Mouse (Mus musculus) MEL (cell line): ENCODE measurements around the gene Kiss1r. TPM values are rescaled to one million over a fixed set of nuclear protein-coding genes. Genes with fewer than 3 reads are reported as not detected.

Source experiments
- DNase-seq: peaks from one replicate; pipeline ENCODE4 v3.0.0; 2011; ENCODE audit warnings: low read depth, low spot score
- H3K27ac ChIP-seq: 2 replicates; pipeline ENCODE4 v1.5.1; 2012; ENCODE audit warnings: low read depth, mild to moderate bottlenecking, control low read depth, low read length, moderate library complexity; ENCODE audit not compliant: control insufficient read depth
- H3K27me3 ChIP-seq, 2 experiments: fragments of 150-350 bp in 1 of 2; sonication (generic) in 1 of 2; 2 replicates each; pipeline ENCODE4 v1.6.1; 2012; ENCODE audit warnings: low read length in 2 of 2, mild to moderate bottlenecking in 2 of 2, improper control_type of control experiment in 1 of 2, moderate library complexity in 1 of 2; ENCODE audit not compliant: insufficient read depth in 2 of 2, control insufficient read depth in 1 of 2
- H3K36me3 ChIP-seq, 2 experiments: 2 replicates each; pipeline ENCODE4 v1.6.1; 2012 to 2014; ENCODE audit warnings: low read length in 2 of 2, improper control_type of control experiment in 1 of 2, inconsistent platforms in 1 of 2, mild to moderate bottlenecking in 1 of 2; ENCODE audit not compliant: insufficient read depth in 2 of 2, control insufficient read depth in 1 of 2
- H3K4me1 ChIP-seq, 2 experiments: fragments of 150-350 bp in 1 of 2; sonication (generic) in 1 of 2; 2 replicates each; pipeline ENCODE4 v1.6.1; 2012; ENCODE audit warnings: low read length in 2 of 2, improper control_type of control experiment in 1 of 2, mild to moderate bottlenecking in 1 of 2; ENCODE audit not compliant: insufficient read depth in 2 of 2, control insufficient read depth in 1 of 2
- H3K4me3 ChIP-seq, 2 experiments: fragments of 150-350 bp in 1 of 2; sonication (generic) in 1 of 2; 2 replicates each; pipeline ENCODE4 v1.5.1; 2012; ENCODE audit warnings: low read depth in 2 of 2, low read length in 2 of 2, mild to moderate bottlenecking in 2 of 2, moderate library complexity in 2 of 2, control low read depth in 1 of 2, improper control_type of control experiment in 1 of 2; ENCODE audit not compliant: control insufficient read depth in 1 of 2, insufficient read depth in 1 of 2
- H3K79me2 ChIP-seq: 2 replicates; pipeline ENCODE4 v1.6.1; 2012; ENCODE audit warnings: mild to moderate bottlenecking, low read length, moderate library complexity; ENCODE audit not compliant: control insufficient read depth, poor library complexity, insufficient read depth
- H3K9ac ChIP-seq: 2 replicates; pipeline ENCODE4 v1.6.1; 2012; ENCODE audit warnings: low read depth, mild to moderate bottlenecking, control low read depth, low read length, moderate library complexity; ENCODE audit not compliant: control insufficient read depth, poor library complexity, severe bottlenecking
- H3K9me3 ChIP-seq: fragments of 150-350 bp; sonication (generic); replicated peaks from 2 replicates; pipeline ENCODE4 v1.6.1; 2012; ENCODE audit warnings: mild to moderate bottlenecking, low read length, improper control_type of control experiment, moderate library complexity; ENCODE audit not compliant: insufficient read depth
- CHD1 ChIP-seq: IDR thresholded peaks from 2 replicates; pipeline ENCODE4 v1.6.1; 2012; ENCODE audit warnings: low read depth, mild to moderate bottlenecking, inconsistent platforms, low read length, improper control_type of control experiment
- CHD2 ChIP-seq: IDR thresholded peaks from 2 replicates; pipeline ENCODE4 v1.6.1; 2011; ENCODE audit warnings: low read length, improper control_type of control experiment
- CTCF ChIP-seq, 3 experiments: IDR thresholded peaks in 2 of 3; conservative IDR thresholded peaks in 1 of 3; 2 replicates each; pipeline ENCODE4 v1.5.1; 2011 to 2012; ENCODE audit warnings: low read length in 3 of 3, low read depth in 2 of 3, mild to moderate bottlenecking in 2 of 3, improper control_type of control experiment in 1 of 3, inconsistent platforms in 1 of 3, mixed read lengths in 1 of 3, moderate library complexity in 1 of 3; ENCODE audit not compliant: control insufficient read depth in 1 of 3, insufficient read depth in 1 of 3, poor library complexity in 1 of 3, severe bottlenecking in 1 of 3
- E2F4 ChIP-seq: IDR thresholded peaks from 2 replicates; pipeline ENCODE4 v1.6.1; 2011; ENCODE audit warnings: low read depth, low read length, improper control_type of control experiment, borderline replicate concordance
- ELF1 ChIP-seq: IDR thresholded peaks from 2 replicates; pipeline ENCODE4 v1.6.1; 2014; ENCODE audit warnings: low read depth, mild to moderate bottlenecking, inconsistent platforms, low read length, improper control_type of control experiment, moderate library complexity
- EP300 ChIP-seq, 2 experiments: IDR thresholded peaks; 2 replicates each; pipeline ENCODE4 v1.6.1; 2011; ENCODE audit warnings: improper control_type of control experiment in 2 of 2, low read length in 2 of 2, low read depth in 1 of 2, mild to moderate bottlenecking in 1 of 2
- ETS1 ChIP-seq: IDR thresholded peaks from 2 replicates; pipeline ENCODE4 v1.6.1; 2012; ENCODE audit warnings: low read depth, mild to moderate bottlenecking, inconsistent platforms, low read length, improper control_type of control experiment, moderate library complexity
- GATA1 ChIP-seq: IDR thresholded peaks from 2 replicates; pipeline ENCODE4 v1.6.1; 2011; ENCODE audit warnings: low read depth, low read length, improper control_type of control experiment
- JUND ChIP-seq: IDR thresholded peaks from 2 replicates; pipeline ENCODE4 v1.6.1; 2011; ENCODE audit warnings: low read depth, mild to moderate bottlenecking, improper control_type of control experiment, low read length
- KAT2A ChIP-seq: conservative IDR thresholded peaks from 2 replicates; pipeline ENCODE4 v1.6.1; 2012; ENCODE audit warnings: low read depth, low read length, improper control_type of control experiment, inconsistent platforms
- MAFK ChIP-seq: IDR thresholded peaks from 2 replicates; pipeline ENCODE4 v1.6.1; 2011; ENCODE audit warnings: low read depth, mild to moderate bottlenecking, low read length, improper control_type of control experiment, borderline replicate concordance
- MAZ ChIP-seq: IDR thresholded peaks from 2 replicates; pipeline ENCODE4 v1.6.1; 2012; ENCODE audit warnings: low read depth, mild to moderate bottlenecking, inconsistent platforms, low read length, improper control_type of control experiment
- MXI1 ChIP-seq: IDR thresholded peaks from 2 replicates; pipeline ENCODE4 v1.6.1; 2011; ENCODE audit warnings: mild to moderate bottlenecking, low read depth, low read length, improper control_type of control experiment
- MYB ChIP-seq: IDR thresholded peaks from 2 replicates; pipeline ENCODE4 v1.6.1; 2011; ENCODE audit warnings: mild to moderate bottlenecking, low read depth, low read length, improper control_type of control experiment
- POLR2AphosphoS2 ChIP-seq: IDR thresholded peaks from 2 replicates; pipeline ENCODE4 v1.6.1; 2011; ENCODE audit warnings: low read length, improper control_type of control experiment
- POLR2AphosphoS5 ChIP-seq: IDR thresholded peaks from 2 replicates; pipeline ENCODE4 v1.6.1; 2012; ENCODE audit warnings: low read depth, borderline replicate concordance, mild to moderate bottlenecking, inconsistent platforms, low read length, moderate library complexity, mixed read lengths
- RAD21 ChIP-seq: IDR thresholded peaks from 2 replicates; pipeline ENCODE4 v1.6.1; 2011; ENCODE audit warnings: mild to moderate bottlenecking, low read depth, low read length, improper control_type of control experiment
- RCOR1 ChIP-seq: IDR thresholded peaks from 2 replicates; pipeline ENCODE4 v1.6.1; 2012; ENCODE audit warnings: low read depth, mild to moderate bottlenecking, inconsistent platforms, low read length, improper control_type of control experiment
- SIN3A ChIP-seq: IDR thresholded peaks from 2 replicates; pipeline ENCODE4 v1.6.1; 2012; ENCODE audit warnings: low read length, improper control_type of control experiment, inconsistent platforms
- TAL1 ChIP-seq: IDR thresholded peaks from 2 replicates; pipeline ENCODE4 v1.6.1; 2012; ENCODE audit warnings: mild to moderate bottlenecking, inconsistent platforms, low read length, moderate library complexity, mixed read lengths
- TCF12 ChIP-seq: IDR thresholded peaks from 2 replicates; pipeline ENCODE4 v1.6.1; 2014; ENCODE audit warnings: low read depth, mild to moderate bottlenecking, inconsistent platforms, low read length, improper control_type of control experiment, moderate library complexity
- UBTF ChIP-seq: IDR thresholded peaks from 2 replicates; pipeline ENCODE4 v1.6.1; 2012; ENCODE audit warnings: low read depth, mild to moderate bottlenecking, inconsistent platforms, low read length, improper control_type of control experiment, moderate library complexity, borderline replicate concordance; ENCODE audit not compliant: insufficient read depth
- USF1 ChIP-seq: IDR thresholded peaks from 2 replicates; pipeline ENCODE4 v1.6.1; 2014; ENCODE audit warnings: low read depth, mild to moderate bottlenecking, inconsistent platforms, low read length, improper control_type of control experiment, moderate library complexity
- USF2 ChIP-seq, 2 experiments: IDR thresholded peaks; 2 replicates each; pipeline ENCODE4 v1.6.1; 2011 to 2012; ENCODE audit warnings: improper control_type of control experiment in 2 of 2, low read length in 2 of 2, borderline replicate concordance in 1 of 2, inconsistent platforms in 1 of 2, low read depth in 1 of 2, mild to moderate bottlenecking in 1 of 2; ENCODE audit not compliant: insufficient read depth in 1 of 2
- ZKSCAN1 ChIP-seq: IDR thresholded peaks from 2 replicates; pipeline ENCODE4 v1.6.1; 2012; ENCODE audit warnings: low read depth, mild to moderate bottlenecking, inconsistent platforms, low read length, improper control_type of control experiment, moderate library complexity
- ZNF384 ChIP-seq: IDR thresholded peaks from 2 replicates; pipeline ENCODE4 v1.6.1; 2012; ENCODE audit warnings: low read depth, mild to moderate bottlenecking, inconsistent platforms, low read length, improper control_type of control experiment
- polyA plus RNA-seq, 2 experiments: library from polyadenylated mRNA; stranded (reverse) in 1 of 2; unstranded in 1 of 2; fragments of >175 nt in 1 of 2; fragments of >200 nt in 1 of 2; gene quantifications; 2 replicates each; pipeline versions ENCODE4 v1.2.1 to v1.2.4; 2012; ENCODE audit warnings: low replicate concordance in 2 of 2, low read depth in 1 of 2; ENCODE audit not compliant: insufficient read length in 2 of 2, insufficient read depth in 1 of 2, missing spikeins in 1 of 2
- total RNA-seq: library from RNA; depleted of rRNA; stranded (reverse); fragments of 300-350 nt; gene quantifications from 2 replicates; pipeline ENCODE4 v1.2.3, GENCODE M21; 2012

The Kiss1r gene
- total and polyA plus RNA-seq, 3 experiments: 9.1 to 23.5 TPM; not detected in 1

DNA sequence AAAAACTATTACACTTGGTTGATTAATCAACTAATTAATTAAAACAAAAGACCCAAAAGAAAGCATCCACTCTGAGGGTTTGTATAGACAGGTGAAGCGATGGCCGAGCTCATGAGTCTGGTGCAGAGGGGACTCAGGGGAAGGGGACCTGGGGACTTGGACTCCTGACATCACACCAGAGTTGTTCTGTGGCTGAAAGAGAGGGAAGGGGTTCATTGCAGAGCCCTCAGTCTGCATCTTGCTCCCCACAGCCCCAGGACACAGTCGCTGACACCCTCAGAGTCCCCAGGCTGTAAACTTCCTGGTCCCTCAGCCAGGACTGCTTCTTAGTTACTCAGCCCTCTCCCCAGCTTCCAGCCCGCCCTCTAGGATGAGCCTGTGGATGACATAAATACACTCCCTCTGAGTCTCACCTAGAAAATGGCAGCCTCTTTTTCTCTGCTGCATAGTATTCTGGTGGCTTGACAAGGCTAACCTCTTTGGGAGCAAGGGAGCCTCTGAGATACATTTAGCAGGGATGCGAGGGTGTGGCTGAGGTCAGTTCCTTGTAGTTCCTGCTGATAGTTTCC is 845 bp downstream of the Kiss1r start:
- H3K4me3 ChIP-seq: peak overlapping the region; percentile 76 to 99
- peak overlapping the region; percentile 80 for H3K9ac ChIP-seq
- peaks cover 0 to 7% of the 10 kb centered on the region in 2 experiments; a peak in 2 of 4 replicates for H3K36me3 ChIP-seq
- TF ChIP-seq ETS1 (no peak), MYB (no peak), UBTF (no peak), RAD21 (no peak), ZKSCAN1 (no peak), KAT2A (no peak), JUND (no peak), EP300 (IDR thresholded peaks at IDR 0.05; ENCODE audit: low read depth in 1 of 2, low read length in 2 of 2) (no peak), POLR2AphosphoS2 (no peak), USF1 (no peak), MAFK (no peak), ELF1 (no peak), SIN3A (no peak; the same call in 1 of the 2 replicates), USF2 (IDR thresholded peaks at IDR 0.05; ENCODE audit: borderline replicate concordance in 1 of 2, insufficient read depth in 1 of 2, low read depth in 1 of 2, low read length in 2 of 2) (no peak), ZNF384 (no peak), E2F4 (no peak)
- peak; percentile 37 for DNase-seq
- H3K9me3 ChIP-seq: no peaks in the 10 kb centered on the region
- no peak overlapping the region for H3K27ac ChIP-seq
- peaks cover 15 to 23% of the 10 kb centered on the region in 2 experiments for H3K4me1 ChIP-seq
- no peaks in the 10 kb centered on the region for H3K27me3 ChIP-seq
- peaks cover 21% of the 10 kb centered on the region for H3K79me2 ChIP-seq

- H3K9ac ChIP-seq: peak overlapping the region; percentile 80
- H3K79me2 ChIP-seq: peaks cover 21% of the 10 kb centered on the region
- peak; percentile 83 for DNase-seq
- H3K36me3 ChIP-seq: peaks cover 0 to 7% of the 10 kb centered on the region in 2 experiments; a peak in 2 of 4 replicates
- no peaks in the 10 kb centered on the region for H3K27me3 ChIP-seq
- H3K4me3 ChIP-seq: peak overlapping the region; percentile 64 to 99
- peaks cover 15 to 23% of the 10 kb centered on the region in 2 experiments for H3K4me1 ChIP-seq
- peak overlapping the region; percentile 40 for H3K27ac ChIP-seq
- H3K9me3 ChIP-seq: no peaks in the 10 kb centered on the region
- TF ChIP-seq ELF1 (no peak; the same call in 1 of the 2 replicates), MYB (no peak), CHD1 (no peak; the same call in 1 of the 2 replicates), JUND (no peak), KAT2A (no peak), ZNF384 (no peak), UBTF (0 out of 2 replicates have a peak, but pooled peaks have one; percentile 37), GATA1 (peak; percentile 36; the same call in 1 of the 2 replicates), SIN3A (peak; percentile 27; the same call in 1 of the 2 replicates), RCOR1 (no peak), CTCF (IDR thresholded peaks at IDR 0.05 in 2 of 3, conservative IDR thresholded peaks at IDR 0.05 in 1 of 3; ENCODE audit: control insufficient read depth in 1 of 3, insufficient read depth in 1 of 3, low read depth in 2 of 3, low read length in 3 of 3, poor library complexity in 1 of 3, severe bottlenecking in 1 of 3) (no peak), USF2 (IDR thresholded peaks at IDR 0.05; ENCODE audit: borderline replicate concordance in 1 of 2, insufficient read depth in 1 of 2, low read depth in 1 of 2, low read length in 2 of 2) (no peak), POLR2AphosphoS5 (no peak), TAL1 (peak; percentile 8; the same call in 1 of the 2 replicates), MAFK (no peak), MXI1 (peak; percentile 80), CHD2 (no peak), RAD21 (no peak), TCF12 (0 out of 2 replicates have a peak, but pooled peaks have one; percentile 17), MAZ (peak; percentile 55; the same call in 1 of the 2 replicates), POLR2AphosphoS2 (peak; percentile 60; the same call in 1 of the 2 replicates)
Observed at GRCm38 (mm10) chr10:79918231-79919078, 1.7 kb downstream of the Kiss1r start.
